Mouse (Mus musculus): Measurements from ENCODE around the gene Gal3st4.
A peak's percentile ranks its signal among the peaks of the same experiment; 100 is the strongest.
"Not testable (repeated sequence)": the region's sequence is repeated elsewhere in the genome, so short reads cannot be mapped to it uniquely, and the experiment has no call there.

The Gal3st4 gene

GRCm38 (mm10) chr5:138262001-138262400 is 10.6 kb downstream of the Gal3st4 start:
- no peak for DNase-seq (ENCODE audit: low read depth)

DNA sequence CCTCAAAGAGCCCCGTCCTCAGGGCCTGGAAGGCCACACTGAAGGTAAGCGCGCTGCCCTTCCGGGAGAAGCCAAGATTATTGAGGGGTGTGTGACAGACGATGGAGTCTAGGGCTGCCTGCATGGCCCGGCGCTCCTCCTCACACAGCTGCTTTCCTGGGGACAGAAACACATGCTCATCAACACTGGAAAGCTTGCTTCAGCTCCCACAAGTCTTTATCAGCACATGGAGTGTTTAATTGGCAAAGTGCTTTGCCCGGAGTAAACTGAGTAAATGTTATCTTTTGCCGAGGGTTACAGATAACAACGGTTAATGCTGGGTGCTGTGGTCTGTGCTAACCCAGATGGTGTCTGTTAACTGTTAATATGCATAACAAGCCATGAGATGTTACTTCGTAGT is 11.8 kb downstream of the Gal3st4 start:
- DNase-seq (ENCODE audit: low read depth): no peak

- no peak for DNase-seq (ENCODE audit: low read depth)
These were observed 12.6 kb downstream of the Gal3st4 start for GRCm38 (mm10) chr5:138260051-138260450.

DNA sequence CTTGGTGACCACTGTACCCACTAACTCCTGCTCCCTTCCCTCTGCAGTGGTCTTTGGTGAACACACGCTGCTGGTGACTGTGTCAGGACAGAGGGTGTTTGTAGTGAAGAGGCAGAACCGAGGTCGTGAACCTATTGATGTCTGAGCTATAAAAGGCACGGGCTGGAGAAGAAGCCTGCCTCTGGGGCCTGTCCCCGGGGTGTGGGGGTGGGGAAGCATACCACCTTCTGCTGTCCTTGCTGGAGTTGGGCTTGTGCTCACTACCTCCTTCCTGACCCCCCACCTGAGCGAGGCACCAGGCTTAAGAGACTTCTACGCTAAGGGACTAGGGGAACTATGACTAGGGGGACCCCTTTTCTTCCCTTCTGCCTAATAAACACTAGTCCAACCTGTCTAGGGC is 13.6 kb downstream of the Gal3st4 start:
- no peak for DNase-seq (ENCODE audit: low read depth)

DNA sequence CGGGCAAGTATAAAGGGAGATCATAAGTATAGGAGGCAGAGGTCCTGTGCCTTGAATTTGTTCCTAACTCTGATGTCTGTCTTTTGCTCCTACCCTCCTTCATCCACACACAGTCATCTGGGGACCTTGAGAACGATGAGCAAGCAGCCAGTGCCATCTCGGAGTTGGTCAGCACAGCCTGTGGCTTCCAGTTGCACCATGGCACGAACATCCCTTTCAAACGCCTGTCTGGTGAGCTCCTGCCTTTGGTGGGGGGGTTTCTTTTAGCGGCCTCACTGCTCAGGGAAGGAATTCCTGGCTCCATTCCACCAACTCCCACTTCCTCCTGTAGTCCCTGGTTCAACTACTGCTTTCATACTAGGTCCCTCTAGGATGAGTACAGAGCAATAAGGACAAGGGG is 14.1 kb downstream of the Gal3st4 start:
- no peak for DNase-seq (ENCODE audit: low read depth)

DNA sequence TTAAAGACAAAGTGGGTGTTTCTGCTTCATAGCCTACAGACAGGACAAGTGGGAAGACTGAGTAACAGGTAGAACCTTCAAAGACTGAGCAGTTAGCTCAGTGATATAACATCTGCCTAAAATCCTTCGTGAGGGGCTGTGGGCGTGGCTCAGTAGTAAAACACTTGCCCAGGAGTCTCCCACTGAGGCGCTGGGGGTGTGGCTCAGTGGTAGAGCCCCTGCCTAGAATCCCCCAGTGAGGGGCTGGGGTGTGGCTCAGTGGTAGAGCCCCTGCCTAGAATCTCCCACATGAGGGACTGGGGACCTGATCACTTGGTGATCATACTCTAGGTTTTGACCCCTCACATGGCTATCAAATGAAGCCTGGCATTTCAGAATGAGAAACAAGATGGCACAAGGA is 14.6 kb downstream of the Gal3st4 start:
- DNase-seq (ENCODE audit: low read depth): no peak

DNA sequence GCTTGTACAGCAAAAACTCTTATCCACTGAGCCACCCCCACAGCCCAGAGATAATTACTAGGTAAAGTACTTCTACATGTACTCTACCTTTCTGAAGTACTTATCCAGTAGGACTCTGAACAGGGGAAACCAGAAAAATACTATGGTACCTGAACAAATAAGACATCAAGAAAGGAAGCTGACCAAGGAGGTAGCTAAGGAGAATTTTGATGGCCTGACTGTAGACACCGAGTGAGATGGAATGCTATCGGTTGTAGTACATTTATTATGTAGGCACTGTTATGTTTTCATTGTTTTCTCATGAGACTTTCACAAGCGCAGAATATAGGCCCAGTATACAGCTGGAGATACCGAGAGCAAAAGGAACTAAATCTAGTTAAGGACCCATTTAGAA is 15.1 kb downstream of the Gal3st4 start:
- DNase-seq (ENCODE audit: low read depth): no peak

- DNase-seq (ENCODE audit: low read depth): no peak
These were observed 15.6 kb downstream of the Gal3st4 start for GRCm38 (mm10) chr5:138256966-138257584.

GRCm38 (mm10) chr5:138256094-138256467 is 16.6 kb downstream of the Gal3st4 start:
- DNase-seq (ENCODE audit: low read depth): no peak

GRCm38 (mm10) chr5:138255353-138256093 is 17.1 kb downstream of the Gal3st4 start, which contains the start of gene Lamtor4:
Gene Lamtor4 (plus strand): TSS chr5:138255482.
- peak; percentile 97 for DNase-seq (ENCODE audit: low read depth)

DNA sequence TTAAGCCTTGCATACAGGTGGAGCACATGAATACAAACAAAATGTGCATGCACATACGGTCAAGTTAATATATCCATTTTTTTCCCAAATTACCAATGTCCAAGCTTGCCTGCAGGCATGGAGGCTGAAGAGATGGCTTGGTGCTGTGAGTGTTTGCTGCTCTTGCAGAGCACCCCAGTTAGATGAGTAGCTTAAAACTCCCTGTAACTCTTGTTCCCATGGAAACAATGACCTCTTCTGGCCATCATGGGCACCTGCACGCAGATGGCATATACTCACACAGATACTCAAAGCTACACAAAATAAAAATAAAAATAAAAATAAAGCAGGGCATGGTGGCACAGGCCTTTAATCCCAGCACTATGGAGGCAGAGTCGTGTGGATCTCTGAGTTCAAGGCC is 19.6 kb downstream of the Gal3st4 start:
- no peak for DNase-seq (ENCODE audit: low read depth)

DNA sequence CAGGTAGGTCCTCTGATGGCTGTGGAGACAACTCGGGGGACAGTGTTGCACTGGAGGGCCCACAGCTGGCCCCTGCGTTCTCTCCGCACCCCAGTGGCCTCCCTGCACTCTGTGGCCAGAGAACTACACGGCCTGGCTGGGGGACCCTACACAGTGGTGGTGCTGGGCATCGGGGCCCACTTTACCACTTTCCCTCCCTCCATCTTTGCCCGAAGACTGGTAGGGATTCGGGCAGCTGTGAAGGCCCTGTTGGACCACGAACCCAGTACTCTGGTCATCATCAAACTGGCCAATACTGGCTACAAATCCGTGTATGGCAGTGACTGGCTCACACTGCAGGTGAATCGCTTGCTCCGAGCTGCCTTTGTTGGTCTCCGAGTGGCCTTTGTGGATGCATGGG is 21.5 kb downstream of the Gal3st4 start:
- DNase-seq (ENCODE audit: low read depth): no peak

DNA sequence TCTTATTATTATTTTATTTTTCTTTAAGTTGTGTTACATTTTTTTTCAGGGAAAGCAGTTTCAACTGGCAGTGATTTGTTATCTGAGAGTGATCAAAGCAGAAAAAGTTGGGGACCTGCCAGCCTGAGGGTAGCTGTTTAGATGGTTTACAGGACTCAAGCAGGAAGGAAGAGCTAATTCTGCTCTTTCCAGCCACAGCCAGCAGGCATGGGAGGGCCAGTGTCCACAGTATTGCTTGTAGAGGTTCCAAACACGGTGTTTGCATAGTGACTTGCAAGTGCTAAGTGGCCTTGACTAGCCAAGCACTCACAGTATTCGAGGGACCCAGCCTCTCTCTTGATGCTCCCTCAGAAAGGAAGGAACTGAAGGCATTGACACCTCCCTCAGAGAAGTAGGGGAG is 31.1 kb downstream of the Gal3st4 start:
- no peak for DNase-seq (ENCODE audit: low read depth)

GRCm38 (mm10) chr5:138234224-138234623 is 38.4 kb downstream of the Gal3st4 start:
- no peak for DNase-seq (ENCODE audit: low read depth)

GRCm38 (mm10) chr5:138233778-138234177 is 38.9 kb downstream of the Gal3st4 start:
- DNase-seq (ENCODE audit: low read depth): no peak

GRCm38 (mm10) chr5:138229511-138229910 is 43.1 kb downstream of the Gal3st4 start:
- DNase-seq (ENCODE audit: low read depth): no peak

DNA sequence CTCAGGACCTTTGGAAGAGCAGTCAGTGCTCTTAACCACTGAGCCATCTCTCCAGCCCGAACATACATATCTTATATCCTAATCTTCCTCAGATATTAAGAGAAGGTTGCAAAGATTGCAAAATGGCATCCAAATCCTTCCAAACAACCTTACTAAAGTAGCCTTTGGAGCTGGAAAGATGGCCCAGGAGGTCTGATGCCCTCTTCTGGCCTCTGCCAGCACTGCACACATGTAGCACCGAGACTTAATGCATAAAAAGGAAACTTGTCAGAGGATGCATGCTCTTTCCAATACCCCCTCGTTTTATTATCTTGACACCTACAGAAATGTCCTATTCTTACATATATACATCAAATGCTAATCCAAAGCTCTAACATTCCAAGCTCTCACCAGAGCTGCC is 44.6 kb downstream of the Gal3st4 start:
- DNase-seq (ENCODE audit: low read depth): peak; percentile 63

DNA sequence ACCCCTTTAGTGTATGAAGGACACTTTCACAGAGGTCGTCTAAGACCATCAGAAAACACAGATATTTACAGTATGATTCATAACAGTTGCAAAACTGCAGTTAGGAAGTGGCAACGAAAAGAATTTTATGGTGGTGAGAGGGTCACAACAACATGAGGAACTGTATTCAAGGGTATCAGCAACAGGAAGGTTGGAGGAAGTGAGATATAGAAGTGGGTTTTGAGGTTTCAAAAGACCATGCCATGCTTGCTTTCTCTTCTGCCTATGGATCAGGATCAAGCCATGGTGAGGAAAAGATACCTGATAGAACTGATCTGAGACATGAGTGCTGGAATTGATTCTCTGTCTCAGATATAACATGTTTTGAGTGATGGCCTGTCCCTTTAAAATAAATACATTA is 45.3 kb downstream of the Gal3st4 start:
- DNase-seq (ENCODE audit: low read depth): no peak

GRCm38 (mm10) chr5:138226491-138226890 is 46.1 kb downstream of the Gal3st4 start:
- DNase-seq (ENCODE audit: low read depth): no peak

DNA sequence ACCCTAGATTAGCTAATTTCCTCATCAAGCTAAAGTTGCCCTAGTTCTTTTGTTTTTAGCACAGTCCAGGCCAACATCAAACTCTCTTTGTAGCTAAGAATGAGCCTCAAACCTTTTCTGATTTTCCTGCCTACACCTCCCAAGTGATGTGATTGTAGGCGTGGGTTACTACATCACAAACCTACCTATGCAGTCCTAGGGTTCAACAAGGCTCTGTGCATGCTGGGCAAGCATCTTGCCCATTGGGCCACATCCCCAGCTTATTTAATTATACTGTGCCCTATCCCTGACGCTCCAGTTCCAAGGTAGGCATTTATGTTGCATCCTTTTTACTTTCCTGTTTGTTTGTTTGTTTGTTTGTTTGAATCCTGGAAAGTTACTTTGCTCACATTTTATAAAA is 46.9 kb downstream of the Gal3st4 start, which contains the start of gene Nxpe5:
Gene Nxpe5, plus strand, starts transcription at position 199 of the 400 bp plus-strand sequence.
- DNase-seq (ENCODE audit: low read depth): no peak

DNA sequence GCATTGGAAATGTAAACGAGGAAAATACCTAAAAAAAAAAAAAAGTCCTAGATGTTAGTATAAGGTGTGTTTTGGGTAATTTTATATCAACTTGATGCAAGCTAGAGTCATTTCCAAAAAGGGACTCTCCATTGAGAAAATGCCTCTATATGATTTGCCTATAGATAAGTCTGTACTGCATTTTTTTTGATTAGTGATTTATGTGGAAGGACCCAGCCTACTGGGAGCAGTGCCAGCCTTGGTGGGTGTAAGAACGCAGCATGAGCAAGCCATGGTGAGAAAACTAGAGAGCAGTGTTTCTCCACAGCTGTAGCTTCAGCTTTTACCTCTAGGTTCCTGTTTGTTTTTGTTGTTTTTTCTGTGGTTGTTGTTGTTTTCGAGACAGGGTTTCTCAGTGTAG is 49.4 kb downstream of the Gal3st4 start:
- no peak for DNase-seq (ENCODE audit: low read depth)

- peak; percentile 89 for DNase-seq (ENCODE audit: low read depth)
These were observed 50.5 kb downstream of the Gal3st4 start for GRCm38 (mm10) chr5:138222111-138222510.

- DNase-seq (ENCODE audit: low read depth): no peak
These were observed 52.8 kb downstream of the Gal3st4 start for GRCm38 (mm10) chr5:138219864-138220263.

- not testable (repeated sequence) for DNase-seq (ENCODE audit: low read depth)
These were observed 56.0 kb downstream of the Gal3st4 start for GRCm38 (mm10) chr5:138216632-138217031.

Measured in NIH3T3 (cell line).